Mouse (Mus musculus): Measurements from ENCODE around the gene Usp4.

Usp4 gene

GRCm38 (mm10) chr9:108341801-108342200, 5.9 kb upstream of the Usp4 start:
- no peak for DNase-seq (ENCODE audit: extremely low read depth, low read depth, low spot score)

GRCm38 (mm10) chr9:108342301-108342831, 5.3 kb upstream of the Usp4 start:
- no peak for DNase-seq (ENCODE audit: extremely low read depth, low read depth, low spot score)

DNA sequence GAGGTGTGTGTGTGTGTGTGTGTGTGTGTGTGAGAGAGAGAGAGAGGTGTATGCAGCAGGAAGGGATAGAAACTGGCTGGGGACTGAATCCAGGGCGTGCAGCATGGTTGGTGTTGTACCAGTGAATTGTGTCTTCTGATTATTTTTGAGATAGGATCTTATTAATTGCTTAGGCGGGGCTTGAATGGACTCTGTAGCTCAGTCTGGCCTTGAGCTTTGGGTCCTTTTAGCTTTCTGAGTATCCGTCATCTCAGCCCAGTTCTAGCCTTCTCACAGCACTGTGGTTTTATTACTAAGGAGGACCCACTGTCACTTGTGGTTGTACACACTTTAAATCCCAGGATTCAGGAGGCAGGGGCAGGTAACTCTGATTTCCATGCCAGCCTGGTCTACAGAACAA, 4.3 kb upstream of the Usp4 start:
- no peak for DNase-seq (ENCODE audit: extremely low read depth, low read depth, low spot score)

GRCm38 (mm10) chr9:108343835-108344234, 3.8 kb upstream of the Usp4 start:
- DNase-seq (ENCODE audit: extremely low read depth, low read depth, low spot score): no peak

GRCm38 (mm10) chr9:108344471-108344870, 3.2 kb upstream of the Usp4 start:
- DNase-seq (ENCODE audit: extremely low read depth, low read depth, low spot score): no peak

- no peak for DNase-seq (ENCODE audit: extremely low read depth, low read depth, low spot score)
These were observed 629 bp upstream of the Usp4 start for GRCm38 (mm10) chr9:108347024-108347423.

DNA sequence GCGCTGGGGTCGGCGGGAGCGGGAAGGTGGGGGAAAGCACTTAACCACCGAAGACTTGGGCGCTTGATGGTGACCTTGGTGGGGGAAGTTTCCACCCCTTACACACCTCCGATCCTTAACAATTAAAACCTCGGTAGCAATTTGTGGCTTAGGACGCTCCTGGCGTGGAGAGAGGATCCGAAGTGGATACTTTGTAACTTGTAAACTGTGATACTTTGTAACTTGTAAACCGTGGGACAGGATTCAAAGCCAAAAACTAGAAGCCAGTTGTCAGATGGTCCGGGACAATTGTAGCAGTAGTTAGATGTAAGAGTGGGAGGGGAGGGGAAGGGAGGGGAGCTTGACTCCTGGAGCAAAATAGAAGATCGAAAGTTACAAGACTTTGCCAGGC, 632 bp downstream of the Usp4 start:
- DNase-seq (ENCODE audit: extremely low read depth, low read depth, low spot score): no peak

- DNase-seq (ENCODE audit: extremely low read depth, low read depth, low spot score): no peak
These were observed 2.1 kb downstream of the Usp4 start for GRCm38 (mm10) chr9:108349727-108350126.

DNA sequence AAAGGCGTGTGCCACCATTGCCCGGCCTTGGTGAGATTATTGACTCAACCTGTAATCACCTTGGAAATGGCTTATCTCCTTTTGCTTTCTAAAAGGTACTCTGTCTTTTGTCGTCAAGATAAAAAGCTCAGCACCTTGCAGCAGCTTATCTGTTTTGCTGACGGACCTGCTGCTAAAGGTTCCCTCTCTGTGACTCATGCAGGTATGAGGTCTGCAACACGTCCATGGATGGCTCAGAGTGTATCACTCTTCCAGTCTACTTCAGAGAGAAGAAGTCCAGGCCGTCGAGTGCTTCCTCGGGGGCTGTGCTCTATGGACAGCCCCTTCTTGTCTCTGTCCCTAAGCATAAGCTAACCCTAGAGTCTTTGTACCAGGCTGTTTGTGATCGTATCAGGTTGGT, 30.6 kb downstream of the Usp4 start:
- DNase-seq (ENCODE audit: extremely low read depth, low read depth, low spot score): no peak

DNA sequence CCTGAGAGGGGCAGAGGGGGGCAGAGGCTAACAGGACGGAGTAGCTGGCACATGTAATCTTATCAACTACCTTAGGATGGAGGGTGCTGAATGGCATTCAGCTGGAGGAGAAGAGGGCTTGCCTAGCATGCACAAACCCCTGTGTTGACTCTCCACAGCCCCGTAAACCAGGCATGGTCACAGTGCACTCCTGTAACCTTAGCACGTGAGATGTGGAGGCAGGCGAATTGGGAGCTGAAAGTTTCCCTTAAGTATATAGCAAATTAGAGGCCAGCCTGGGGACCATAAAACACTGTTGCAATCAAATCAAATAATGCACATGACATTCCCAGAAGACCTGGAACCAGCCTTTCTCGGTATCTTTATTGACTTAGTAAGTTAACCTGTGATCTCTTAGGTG, 31.1 kb downstream of the Usp4 start:
- DNase-seq (ENCODE audit: extremely low read depth, low read depth, low spot score): no peak

DNA sequence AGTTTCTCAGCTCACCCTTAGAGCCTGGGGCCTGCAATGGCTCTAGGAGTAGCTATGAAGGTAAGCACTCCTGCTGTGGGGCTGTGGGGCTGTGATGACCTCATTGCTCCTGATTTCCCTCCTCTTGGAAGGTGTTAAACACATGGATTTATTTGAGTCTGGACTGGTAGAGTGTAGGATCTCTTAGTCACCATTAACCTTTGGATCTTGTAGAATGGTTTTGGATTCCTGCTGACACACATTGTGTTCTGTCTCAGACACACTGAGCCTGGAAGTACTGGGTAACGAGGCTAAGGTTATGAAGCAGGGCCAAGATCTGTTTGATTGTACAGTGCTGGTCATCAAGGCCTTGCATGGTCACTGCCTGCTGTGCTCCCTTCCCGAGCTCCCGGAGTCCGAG, 31.6 kb downstream of the Usp4 start:
- no peak for DNase-seq (ENCODE audit: extremely low read depth, low read depth, low spot score)

- no peak for DNase-seq (ENCODE audit: extremely low read depth, low read depth, low spot score)
These were observed 33.7 kb downstream of the Usp4 start for GRCm38 (mm10) chr9:108381382-108381781.

DNA sequence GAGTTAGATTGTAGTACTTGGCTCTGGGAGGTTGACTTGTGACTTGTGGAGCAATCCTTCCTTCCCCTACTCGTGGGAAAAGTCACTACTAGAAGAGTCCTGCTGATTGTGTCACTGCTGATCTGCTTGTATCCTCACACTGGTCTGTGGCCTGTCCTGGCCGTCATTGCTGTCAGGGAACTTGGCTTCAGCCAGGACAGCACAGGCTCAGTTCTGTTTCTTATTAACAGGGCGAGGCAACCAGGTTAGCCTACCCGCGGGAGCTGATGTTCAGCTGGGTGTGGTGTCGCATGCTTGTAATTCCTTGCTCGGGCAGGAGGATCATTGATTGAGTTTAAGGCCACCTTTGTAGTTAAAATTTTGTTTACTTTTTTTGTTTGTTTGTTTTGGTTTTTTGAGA, 37.4 kb downstream of the Usp4 start:
- no peak for DNase-seq (ENCODE audit: extremely low read depth, low read depth, low spot score)

DNA sequence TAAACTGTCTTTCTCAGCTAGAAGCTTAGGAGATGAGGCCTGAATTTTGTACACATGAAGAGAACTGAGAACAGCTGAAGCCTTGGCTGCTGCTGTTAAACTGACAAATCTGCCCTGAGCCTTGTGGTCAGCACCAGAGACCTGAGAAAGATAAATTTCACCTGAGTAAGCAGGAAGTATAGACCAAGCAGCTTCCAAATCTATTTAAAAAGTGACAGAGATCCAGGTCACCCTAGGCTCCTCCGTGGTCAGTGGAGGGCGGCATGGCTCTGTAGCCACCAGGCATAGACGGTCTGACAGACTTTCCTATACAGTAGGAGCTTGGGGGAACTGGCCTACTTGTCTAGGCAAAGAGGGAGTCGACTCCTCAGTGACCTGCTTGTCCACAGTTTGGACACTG, 39.2 kb downstream of the Usp4 start:
- DNase-seq (ENCODE audit: extremely low read depth, low read depth, low spot score): no peak

- no peak for DNase-seq (ENCODE audit: extremely low read depth, low read depth, low spot score)
These were observed 40.9 kb downstream of the Usp4 start for GRCm38 (mm10) chr9:108388601-108389000.

GRCm38 (mm10) chr9:108389220-108389619, 41.6 kb downstream of the Usp4 start:
- DNase-seq (ENCODE audit: extremely low read depth, low read depth, low spot score): no peak

- no peak for DNase-seq (ENCODE audit: extremely low read depth, low read depth, low spot score)
These were observed 45.0 kb downstream of the Usp4 start, which contains the start of gene 1700102P08Rik for GRCm38 (mm10) chr9:108392676-108393075. Gene 1700102P08Rik, plus strand, starts transcription at chr9:108392805.

- DNase-seq (ENCODE audit: extremely low read depth, low read depth, low spot score): no peak
These were observed 46.5 kb downstream of the Usp4 start for GRCm38 (mm10) chr9:108394191-108394590.

DNA sequence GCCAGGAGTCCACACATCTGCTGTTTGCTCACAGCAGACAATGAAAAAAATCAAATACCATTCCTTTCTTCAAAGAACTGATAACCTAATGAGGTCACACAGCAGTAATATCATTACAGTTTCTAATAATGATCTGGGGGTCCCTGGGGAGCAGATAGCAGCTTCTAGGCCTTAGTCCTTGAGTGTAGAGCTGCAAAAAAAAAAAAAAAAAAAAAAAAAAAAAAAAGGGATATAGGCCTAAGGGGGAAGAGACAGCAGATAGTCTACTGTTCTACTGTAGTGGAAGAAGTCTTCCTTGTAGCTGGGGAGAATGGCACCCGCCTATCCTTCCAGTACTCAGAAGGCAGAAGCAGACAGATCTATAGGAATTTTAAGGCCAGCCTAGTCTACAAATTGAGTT, 47.8 kb downstream of the Usp4 start:
- no peak for DNase-seq (ENCODE audit: extremely low read depth, low read depth, low spot score)

DNA sequence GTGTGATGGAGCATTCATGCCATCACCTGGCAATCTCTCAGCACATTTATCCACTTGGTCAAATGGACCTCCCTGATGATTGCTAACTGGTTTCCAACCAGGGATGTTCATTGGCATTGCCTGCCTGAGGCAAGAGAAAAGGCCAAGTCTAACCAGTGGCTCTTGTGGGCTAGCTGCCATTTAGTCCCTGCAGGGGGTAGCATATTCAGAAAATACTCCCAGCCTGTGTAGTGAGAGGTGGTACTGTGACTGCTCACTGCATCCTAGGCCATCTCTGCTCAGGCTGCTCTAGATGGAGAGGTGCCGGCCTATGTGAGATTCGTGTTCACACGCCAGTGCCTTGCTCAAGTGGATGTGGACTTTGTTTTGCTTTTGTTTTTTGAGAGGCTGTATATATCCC, 50.7 kb downstream of the Usp4 start:
- no peak for DNase-seq (ENCODE audit: extremely low read depth, low read depth, low spot score)

GRCm38 (mm10) chr9:108401186-108401960, 53.7 kb downstream of the Usp4 start:
- DNase-seq (ENCODE audit: extremely low read depth, low read depth, low spot score): no peak

- DNase-seq (ENCODE audit: extremely low read depth, low read depth, low spot score): no peak
These were observed 55.4 kb downstream of the Usp4 start for GRCm38 (mm10) chr9:108403081-108403480.

DNA sequence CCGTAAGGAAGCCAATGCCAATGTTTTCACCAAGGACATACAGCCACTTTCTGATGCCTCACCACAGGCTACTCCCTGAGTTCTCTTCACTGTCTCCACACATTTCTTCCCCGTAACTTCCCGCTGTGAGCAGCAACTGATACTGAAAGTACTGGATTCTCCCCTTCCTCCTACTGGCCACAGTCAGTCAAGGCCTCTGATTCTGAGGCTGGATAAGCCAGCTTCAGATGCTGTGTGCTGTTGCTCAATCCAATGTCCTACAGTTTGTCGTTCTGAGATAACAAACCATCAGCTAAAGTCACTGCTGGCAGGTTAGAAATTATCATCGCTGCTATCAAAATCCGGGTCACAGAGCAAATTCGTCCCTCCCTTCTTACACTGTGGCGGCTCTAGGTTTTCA, 56.8 kb downstream of the Usp4 start:
- no peak for DNase-seq (ENCODE audit: extremely low read depth, low read depth, low spot score)
